Mouse (Mus musculus) myocyte (in vitro differentiated cells): ENCODE data around the gene Prnd.

Experiments used
- MAX ChIP-seq: IDR thresholded peaks from one replicate; pipeline ENCODE4 v1.6.1; 2011; ENCODE audit warnings: low read depth, mild to moderate bottlenecking, control low read depth
- POLR2A ChIP-seq: IDR thresholded peaks from one replicate; pipeline ENCODE4 v1.6.1; 2011; ENCODE audit warnings: low read depth, mild to moderate bottlenecking, control low read depth, moderate library complexity; ENCODE audit not compliant: insufficient read length

GRCm38 (mm10) chr2:131976663-131977062, 26.0 kb downstream of the Prnd start:
- TF ChIP-seq POLR2A (no peak), MAX (no peak)
